Mouse (Mus musculus) midbrain, embryonic 11.5 days (tissue): ENCODE measurements around the gene Cep152. TPM values are rescaled to one million over a fixed set of nuclear protein-coding genes. Genes with fewer than 3 reads are reported as not detected.
A peak's percentile ranks its signal among the peaks of the same experiment; 100 is the strongest.

Source experiments
- ATAC-seq: fragments of 200-750 bp; cut with Nextera tagmentation; 2 replicates; pipeline ENCODE4 v1.8.0; 2017; ENCODE audit warnings: moderate TSS enrichment, moderate library complexity; ENCODE audit not compliant: low FRiP score
- DNase-seq: peaks from one replicate; pipeline ENCODE4 v3.0.0; 2015; ENCODE audit warnings: low spot score; ENCODE audit errors: missing footprints
- H3K27ac ChIP-seq: fragments of 300-500 bp; sonication (generic); 2 replicates; pipeline ENCODE4 v1.5.1; 2014; ENCODE audit warnings: low read depth, low read length
- H3K27me3 ChIP-seq: fragments of 300-500 bp; sonication (generic); 2 replicates; pipeline ENCODE4 v1.6.1; 2014; ENCODE audit warnings: mild to moderate bottlenecking, low read length, moderate library complexity, mixed read lengths; ENCODE audit not compliant: control insufficient read depth, insufficient read depth
- H3K36me3 ChIP-seq: fragments of 300-500 bp; sonication (generic); 2 replicates; pipeline ENCODE4 v1.6.1; 2014; ENCODE audit warnings: mild to moderate bottlenecking, low read length, moderate library complexity, mixed read lengths; ENCODE audit not compliant: control insufficient read depth, insufficient read depth
- H3K4me1 ChIP-seq: fragments of 300-500 bp; sonication (generic); 2 replicates; pipeline ENCODE4 v1.6.1; 2014; ENCODE audit warnings: low read length; ENCODE audit not compliant: control insufficient read depth, insufficient read depth
- H3K4me2 ChIP-seq: fragments of 300-500 bp; sonication (generic); 2 replicates; pipeline ENCODE4 v1.6.1; 2014; ENCODE audit warnings: mild to moderate bottlenecking, moderate library complexity
- H3K4me3 ChIP-seq: fragments of 300-500 bp; sonication (generic); 2 replicates; pipeline ENCODE4 v1.5.1; 2014; ENCODE audit warnings: low read depth, low read length
- H3K9ac ChIP-seq: fragments of 300-500 bp; sonication (generic); 2 replicates; pipeline ENCODE4 v1.6.1; 2014; ENCODE audit warnings: low read length
- H3K9me3 ChIP-seq: fragments of 300-500 bp; sonication (generic); 2 replicates; pipeline ENCODE4 v1.6.1; 2016; ENCODE audit warnings: low read length; ENCODE audit not compliant: control insufficient read depth
- WGBS: fragments of 180-500 bp; shearing (Covaris S2); extraction: QIAGEN DNeasy Blood & Tissue Kit; methylation state at CpG from one replicate; pipeline ENCODE4 v1.1.7; 2014; 5-methylcytosine and 5-hydroxymethylcytosine counted together
- polyA plus RNA-seq: library from polyadenylated mRNA; unstranded; fragments of >200 nt; fragmentation: Nextera tagmentation; extraction: Ambion mirVana; gene quantifications from 2 replicates; pipeline ENCODE4 v1.2.1, GENCODE M21; 2014

Cep152 gene
- polyA plus RNA-seq, 1 experiment from 2014 or later = 8.2 TPM

GRCm38 (mm10) chr2:125662517-125662916 is 37.6 kb upstream of the Cep152 start:
- no peak overlapping the region for H3K9ac ChIP-seq
- DNase-seq (peak; percentile 23), ATAC-seq (no peak)
- H3K36me3 ChIP-seq = no peaks in the 10 kb centered on the region
- WGBS = 86% methylated on average over 3 of the region's 3 CpGs
- H3K4me2 ChIP-seq = no peak overlapping the region
- no peaks in the 10 kb centered on the region for H3K9me3 ChIP-seq
- no peak overlapping the region for H3K4me3 ChIP-seq
- no peak overlapping the region for H3K27ac ChIP-seq
- H3K4me1 ChIP-seq = no peaks in the 10 kb centered on the region
- no peaks in the 10 kb centered on the region for H3K27me3 ChIP-seq

- no peaks in the 10 kb centered on the region for H3K4me1 ChIP-seq
- no peak overlapping the region for H3K27ac ChIP-seq
- no peak for ATAC-seq
- H3K27me3 ChIP-seq = no peaks in the 10 kb centered on the region
- no peak for DNase-seq
- WGBS = 84% methylated on average over 4 of the region's 4 CpGs
- no peak overlapping the region for H3K4me2 ChIP-seq
- H3K9ac ChIP-seq = no peak overlapping the region
- H3K36me3 ChIP-seq = no peaks in the 10 kb centered on the region
- no peaks in the 10 kb centered on the region for H3K9me3 ChIP-seq
- no peak overlapping the region for H3K4me3 ChIP-seq
Measured at GRCm38 (mm10) chr2:125661156-125661555, 36.2 kb upstream of the Cep152 start.

GRCm38 (mm10) chr2:125660537-125661130 is 35.7 kb upstream of the Cep152 start:
- H3K9ac ChIP-seq = peak overlapping the region; percentile 27
- no peaks in the 10 kb centered on the region for H3K27me3 ChIP-seq
- H3K9me3 ChIP-seq = no peaks in the 10 kb centered on the region
- H3K4me2 ChIP-seq = peak overlapping the region; percentile 30
- DNase-seq (peak; percentile 78), ATAC-seq (peak; percentile 33; the same call in 1 of the 2 replicates)
- WGBS = 46% methylated on average over 20 of the region's 20 CpGs
- H3K4me3 ChIP-seq = no peak overlapping the region
- no peaks in the 10 kb centered on the region for H3K4me1 ChIP-seq
- no peaks in the 10 kb centered on the region for H3K36me3 ChIP-seq
- no peak overlapping the region for H3K27ac ChIP-seq

- Histone ChIP-seq H3K9ac (peak overlapping the region; percentile 27; the same call in 1 of the 2 replicates), H3K36me3 (no peaks in the 10 kb centered on the region), H3K4me1 (no peaks in the 10 kb centered on the region), H3K4me3 (no peak overlapping the region), H3K27me3 (no peaks in the 10 kb centered on the region), H3K27ac (no peak overlapping the region), H3K4me2 (peak overlapping the region; percentile 30), H3K9me3 (no peaks in the 10 kb centered on the region)
- ATAC-seq (peak; percentile 54; the same call in 1 of the 2 replicates), DNase-seq (peak; percentile 93)
- 20% methylated on average over 10 of the region's 10 CpGs for WGBS
Measured at GRCm38 (mm10) chr2:125659823-125660536, 35.1 kb upstream of the Cep152 start.

- ATAC-seq = no peak
- H3K9me3 ChIP-seq = no peaks in the 10 kb centered on the region
- no peak overlapping the region for H3K27ac ChIP-seq
- no peak overlapping the region for H3K4me2 ChIP-seq
- H3K4me3 ChIP-seq = no peak overlapping the region
- 89% methylated on average over 9 of the region's 9 CpGs for WGBS
- H3K36me3 ChIP-seq = no peaks in the 10 kb centered on the region
- peak; percentile 60 for DNase-seq
- H3K4me1 ChIP-seq = no peaks in the 10 kb centered on the region
- H3K27me3 ChIP-seq = no peaks in the 10 kb centered on the region
- no peak overlapping the region for H3K9ac ChIP-seq
Measured at GRCm38 (mm10) chr2:125655391-125655790, 30.5 kb upstream of the Cep152 start.

GRCm38 (mm10) chr2:125653286-125653685 is 28.4 kb upstream of the Cep152 start:
- Histone ChIP-seq H3K9ac (no peak overlapping the region), H3K27me3 (no peaks in the 10 kb centered on the region), H3K9me3 (no peaks in the 10 kb centered on the region), H3K4me3 (no peak overlapping the region), H3K4me2 (no peak overlapping the region), H3K27ac (no peak overlapping the region), H3K36me3 (no peaks in the 10 kb centered on the region), H3K4me1 (no peaks in the 10 kb centered on the region)
- 91% methylated on average over 2 of the region's 2 CpGs for WGBS
- no peak for ATAC-seq
- DNase-seq = peak; percentile 69

GRCm38 (mm10) chr2:125651563-125651962 is 26.6 kb upstream of the Cep152 start:
- 62% methylated on average over 8 of the region's 8 CpGs for WGBS
- no peak for ATAC-seq
- Histone ChIP-seq H3K4me1 (no peaks in the 10 kb centered on the region), H3K9me3 (no peaks in the 10 kb centered on the region), H3K4me2 (no peak overlapping the region), H3K36me3 (no peaks in the 10 kb centered on the region), H3K9ac (no peak overlapping the region), H3K27me3 (no peaks in the 10 kb centered on the region), H3K27ac (no peak overlapping the region), H3K4me3 (no peak overlapping the region)
- no peak for DNase-seq

- H3K27ac ChIP-seq = no peak overlapping the region
- no peaks in the 10 kb centered on the region for H3K4me1 ChIP-seq
- no peak overlapping the region for H3K9ac ChIP-seq
- no peak overlapping the region for H3K4me2 ChIP-seq
- H3K27me3 ChIP-seq = no peaks in the 10 kb centered on the region
- no peaks in the 10 kb centered on the region for H3K36me3 ChIP-seq
- no peaks in the 10 kb centered on the region for H3K9me3 ChIP-seq
- DNase-seq (peak; percentile 53), ATAC-seq (no peak)
- 94% methylated on average over 14 of the region's 14 CpGs for WGBS
- H3K4me3 ChIP-seq = no peak overlapping the region
Measured at GRCm38 (mm10) chr2:125650742-125651352, 25.9 kb upstream of the Cep152 start.

GRCm38 (mm10) chr2:125650038-125650437 is 25.1 kb upstream of the Cep152 start:
- Histone ChIP-seq H3K9ac (no peak overlapping the region), H3K4me1 (no peaks in the 10 kb centered on the region), H3K27me3 (no peaks in the 10 kb centered on the region), H3K4me2 (no peak overlapping the region), H3K36me3 (no peaks in the 10 kb centered on the region), H3K9me3 (no peaks in the 10 kb centered on the region), H3K4me3 (no peak overlapping the region), H3K27ac (no peak overlapping the region)
- DNase-seq = peak; percentile 71
- no peak for ATAC-seq
- WGBS = 85% methylated on average over 5 of the region's 5 CpGs
